In genomic region chr7:63913724-63914692, GRCm38 (mm10) we compare ENCODE assay signal across 11 mouse cellular contexts. TPM values are rescaled to one million over a fixed set of nuclear protein-coding genes. Genes with fewer than 3 reads are reported as not detected.
DNase-seq lines count a peak whose midpoint lies in the region; ATAC-seq and TF ChIP-seq lines count a peak whose summit lies in the region.
"Had no signal": no experiment of that assay in that cellular context is flagged by ENCODE, and none has a peak within 500 bp of the region (broad histone marks: within the 10 kb centered on the region; RNA-seq: fewer than 3 reads in every experiment).

No protein-coding gene starts in this region.

- peak overlapping the region; percentile 3; the same call in 1 of the 2 replicates for H3K27ac ChIP-seq in heart, embryonic 12.5 days (ENCODE audit: poor library complexity, severe bottlenecking)
- no peak overlapping the region for H3K27ac ChIP-seq in CH12.LX (ENCODE audit: insufficient read depth, low read depth)
- peak overlapping the region; percentile 29 for H3K27ac ChIP-seq in embryonic fibroblast, embryonic 13.5 days (ENCODE audit: insufficient read depth, low read length)
- H3K27ac ChIP-seq in lung, embryonic 15.5 days, result peak overlapping the region; percentile 86

- in situ Hi-C loops in CH12.LX (cut with MboI; ENCODE audit: low pct_ligation_motif_present, low pct_unique_long_range_greater_than_20kb, low sequenced_read_pairs), result no loop called here

- TF ChIP-seq RAD21 in CH12.LX (IDR thresholded peaks at IDR 0.05; ENCODE audit: low read depth, low read length), result no peak

- no peak for DNase-seq in heart, postnatal 36 days
- DNase-seq in CH12.LX (ENCODE audit: extremely low read depth), result no peak
- DNase-seq in frontal cortex, postnatal 25 days (ENCODE audit: low spot score in 2 of 2), result no peak
- DNase-seq in adrenal gland, postnatal 36 days, result no peak

- peaks cover 69% of the 10 kb centered on the region for H3K4me1 ChIP-seq in heart, embryonic 12.5 days (replicated peaks)
- H3K4me1 ChIP-seq in CH12.LX (ENCODE audit: control insufficient read depth in 1 of 2, insufficient read depth in 2 of 2), result peaks cover 40 to 74% of the 10 kb centered on the region in 2 experiments
- H3K4me1 ChIP-seq in embryonic fibroblast, embryonic 13.5 days (ENCODE audit: control insufficient read depth, insufficient read depth, low read length), result peaks cover 25% of the 10 kb centered on the region
- H3K4me1 ChIP-seq in lung, embryonic 15.5 days, result peaks cover 63% of the 10 kb centered on the region

- H3K36me3 ChIP-seq in heart, embryonic 12.5 days, result no peaks in the 10 kb centered on the region
- peaks cover 0 to 6% of the 10 kb centered on the region in 2 experiments for H3K36me3 ChIP-seq in CH12.LX (replicated peaks in 1 of 2; ENCODE audit: control insufficient read depth in 1 of 2, insufficient read depth in 1 of 2, low read length in 1 of 2)
- H3K36me3 ChIP-seq in lung, embryonic 15.5 days, result no peaks in the 10 kb centered on the region

- H3K4me3 ChIP-seq in heart, embryonic 12.5 days, result no peak overlapping the region
- H3K4me3 ChIP-seq in CH12.LX (replicated peaks in 1 of 3; ENCODE audit: low read depth in 2 of 3, low read length in 2 of 3, poor library complexity in 1 of 3), result no peak overlapping the region
- H3K4me3 ChIP-seq in embryonic fibroblast, embryonic 13.5 days (ENCODE audit: insufficient read depth, low read length), result no peak overlapping the region
- no peak overlapping the region for H3K4me3 ChIP-seq in lung, embryonic 15.5 days

- peaks cover 4% of the 10 kb centered on the region for H3K79me2 ChIP-seq in CH12.LX (replicated peaks; ENCODE audit: control insufficient read depth, extremely low read depth, insufficient read depth, poor library complexity, severe bottlenecking)

- TF ChIP-seq POLR2A in CH12.LX (IDR thresholded peaks at IDR 0.05; ENCODE audit: low read depth, low read length), result no peak
- no peak for TF ChIP-seq POLR2A in embryonic fibroblast, embryonic 13.5 days (IDR thresholded peaks at IDR 0.05; ENCODE audit: low read depth, low read length)

- no peak for TF ChIP-seq CTCF in CH12.LX (conservative IDR thresholded peaks at IDR 0.05 in 1 of 2, IDR thresholded peaks at IDR 0.05 in 1 of 2; ENCODE audit: low read depth in 2 of 2, low read length in 2 of 2)
- TF ChIP-seq CTCF in embryonic fibroblast, embryonic 13.5 days (IDR thresholded peaks at IDR 0.05; ENCODE audit: borderline replicate concordance, insufficient read depth, low read length), result no peak

- no peaks in the 10 kb centered on the region for H3K27me3 ChIP-seq in heart, embryonic 12.5 days (replicated peaks)
- no peaks in the 10 kb centered on the region for H3K27me3 ChIP-seq in CH12.LX (replicated peaks)
- no peaks in the 10 kb centered on the region for H3K27me3 ChIP-seq in lung, embryonic 15.5 days

- no peaks in the 10 kb centered on the region for H3K9me3 ChIP-seq in heart, embryonic 12.5 days (replicated peaks)
- H3K9me3 ChIP-seq in CH12.LX (replicated peaks; ENCODE audit: low read length), result no peaks in the 10 kb centered on the region
- H3K9me3 ChIP-seq in lung, embryonic 15.5 days, result no peaks in the 10 kb centered on the region

- TF ChIP-seq EP300 in CH12.LX (IDR thresholded peaks at IDR 0.05; ENCODE audit: low read length), result no peak

- intact Hi-C loops in heart, postnatal 36 days (cut with DNase I), result loop anchor here (2.0 kb wide), 1 partner anchor 23 kb away; no protein-coding TSS in a partner anchor

- dilution Hi-C loops in CH12.LX (cut with MboI; ENCODE audit: extremely low pct_ligation_motif_present, extremely low pct_unique_long_range_greater_than_20kb, low sequenced_read_pairs), result no loop called here

- WGBS in heart, embryonic 12.5 days, result 37% methylated on average over 10 of the region's 10 CpGs
- WGBS in lung, embryonic 15.5 days, result 40% methylated on average over 10 of the region's 10 CpGs

- no peak overlapping the region for H3K4me2 ChIP-seq in heart, embryonic 12.5 days
- no peak overlapping the region for H3K4me2 ChIP-seq in CH12.LX (ENCODE audit: insufficient read depth, low read depth, poor library complexity, severe bottlenecking)
- H3K4me2 ChIP-seq in lung, embryonic 15.5 days, result peak overlapping the region; percentile 4; the same call in 1 of the 2 replicates

- no peak overlapping the region for H3K9ac ChIP-seq in heart, embryonic 12.5 days
- no peak overlapping the region for H3K9ac ChIP-seq in CH12.LX (ENCODE audit: insufficient read depth, low read depth)
- H3K9ac ChIP-seq in lung, embryonic 15.5 days, result no peak overlapping the region

- ATAC-seq in heart, embryonic 12.5 days (ENCODE audit: insufficient number of reproducible peaks, low FRiP score), result no peak
- peak; percentile 32; the same call in 1 of the 2 replicates for ATAC-seq in lung, embryonic 15.5 days (ENCODE audit: borderline replicate concordance, extremely low read depth, low FRiP score, low TSS enrichment)
- ATAC-seq in megakaryocyte progenitor cell, adult 5-6 weeks (replicated peaks; ENCODE audit: poor library complexity), result no peak
- ATAC-seq: CD4-positive, CD25-positive, alpha-beta regulatory T cell, adult 4 months had no signal

TF ChIP-seq in CH12.LX, 34 proteins besides CTCF, POLR2A, EP300 and RAD21:
- TF ChIP-seq NRF1 (IDR thresholded peaks at IDR 0.05; ENCODE audit: low read depth, low read length) (no peak), HCFC1 (IDR thresholded peaks at IDR 0.05; ENCODE audit: low read depth, low read length) (no peak), ZMIZ1 (IDR thresholded peaks at IDR 0.05; ENCODE audit: low read depth, low read length) (no peak), TBP (conservative IDR thresholded peaks at IDR 0.05; ENCODE audit: low read depth, low read length) (no peak), SIN3A (IDR thresholded peaks at IDR 0.05; ENCODE audit: low read length) (0 out of 2 replicates have a peak, but pooled peaks have one; percentile 23), RCOR1 (conservative IDR thresholded peaks at IDR 0.05; ENCODE audit: low read depth, low read length) (no peak)
TF ChIP-seq in CH12.LX: peak in this region for 1.

RNA-seq across cellular contexts. Expression of gene E030018B13Rik, which starts 2.6 kb away (rescaled TPM):
- polyA plus RNA-seq in heart, embryonic 12.5 days (2016; fragmentation: Nextera tagmentation; extraction: Ambion mirVana), result not detected in 2 replicates
- total RNA-seq in heart, postnatal 36 days (2021), result not detected
- total RNA-seq in CH12.LX (2012; rRNA removed) (not detected in 2 replicates), CH12.LX (2014; rRNA removed) (not detected in 2 replicates)
- polyA plus RNA-seq in CH12.LX (2012; ENCODE audit: insufficient read length, low read depth), result not detected in 2 replicates
- polyA plus RNA-seq in embryonic fibroblast, embryonic 13.5 days (2011; ENCODE audit: insufficient read length, low read depth, missing spikeins), result not detected in 2 replicates
- 0.15 and 0.26 TPM in 2 replicates for polyA plus RNA-seq in lung, embryonic 15.5 days (2015; fragmentation: Nextera tagmentation; extraction: Ambion mirVana)
- total RNA-seq in megakaryocyte progenitor cell, adult 5-6 weeks (2015), result not detected in 2 replicates
- not detected in 2 replicates for total RNA-seq in megakaryocyte progenitor cell, adult 5-6 weeks (2017)
- not detected for total RNA-seq in adrenal gland, postnatal 36 days (2021)
- total RNA-seq: left cerebral cortex, adult 8-10 months had no signal
- polyA plus RNA-seq: brain, embryonic 14.5 days; CD4-positive, CD25-positive, alpha-beta regulatory T cell, adult 4 months had no signal

RNA-seq across cellular contexts. Expression of gene Klf13, which starts 24.7 kb away (rescaled TPM):
- polyA plus RNA-seq in heart, embryonic 12.5 days (2016; fragmentation: Nextera tagmentation; extraction: Ambion mirVana), result 16.7 and 17.4 TPM in 2 replicates
- total RNA-seq in heart, postnatal 36 days (2021), result 10 to 100 TPM; 49.2 to 58.7 TPM
- 5.7 and 9.7 TPM in 2 replicates for total RNA-seq in CH12.LX (2012; rRNA removed)
- total RNA-seq in CH12.LX (2014; rRNA removed), result 1.2 and 1.7 TPM in 2 replicates
- polyA plus RNA-seq in CH12.LX (2012; ENCODE audit: insufficient read length, low read depth), result 3.7 TPM in 2 replicates
- polyA plus RNA-seq in embryonic fibroblast, embryonic 13.5 days (2011; ENCODE audit: insufficient read length, low read depth, missing spikeins), result 34.6 and 40.2 TPM in 2 replicates
- 34.4 and 35.1 TPM in 2 replicates for polyA plus RNA-seq in lung, embryonic 15.5 days (2015; fragmentation: Nextera tagmentation; extraction: Ambion mirVana)
- 37.6 and 46.3 TPM in 2 replicates for total RNA-seq in megakaryocyte progenitor cell, adult 5-6 weeks (2015)
- total RNA-seq in megakaryocyte progenitor cell, adult 5-6 weeks (2017), result 16.9 and 24.3 TPM in 2 replicates
- 10 to 100 TPM; 73.9 to 77.8 TPM for total RNA-seq in adrenal gland, postnatal 36 days (2021)
